Mouse (Mus musculus) intestine, postnatal 0 days (tissue): ENCODE results near the gene Fam168b. TPM values are rescaled to one million over a fixed set of nuclear protein-coding genes. Genes with fewer than 3 reads are reported as not detected.

ENCODE experiments used
- ATAC-seq: fragments of 200-750 bp; cut with Nextera tagmentation; 2 replicates; pipeline ENCODE4 v1.8.0; 2017; ENCODE audit warnings: mild to moderate bottlenecking, moderate TSS enrichment, moderate library complexity
- H3K27ac ChIP-seq: fragments of 300-500 bp; sonication (generic); 2 replicates; pipeline ENCODE4 v1.5.1; 2014; ENCODE audit warnings: mild to moderate bottlenecking, low read depth, low read length, moderate library complexity
- H3K27me3 ChIP-seq: fragments of 300-500 bp; sonication (generic); replicated peaks from 2 replicates; pipeline ENCODE4 v1.6.1; 2014; ENCODE audit warnings: low read length, mixed read lengths; ENCODE audit not compliant: control insufficient read depth, insufficient read depth
- H3K36me3 ChIP-seq: fragments of 300-500 bp; sonication (generic); 2 replicates; pipeline ENCODE4 v1.6.1; 2014; ENCODE audit warnings: mild to moderate bottlenecking, moderate library complexity; ENCODE audit not compliant: control insufficient read depth, insufficient read depth
- H3K4me1 ChIP-seq: fragments of 300-500 bp; sonication (generic); replicated peaks from 2 replicates; pipeline ENCODE4 v1.6.1; 2014; ENCODE audit warnings: antibody characterized with exemption, low read length, mixed read lengths; ENCODE audit not compliant: control insufficient read depth, insufficient read depth
- H3K4me2 ChIP-seq: fragments of 300-500 bp; sonication (generic); replicated peaks from 2 replicates; pipeline ENCODE4 v1.6.1; 2014; ENCODE audit warnings: low read depth, mild to moderate bottlenecking, moderate library complexity
- H3K4me3 ChIP-seq: fragments of 300-500 bp; sonication (generic); 2 replicates; pipeline ENCODE4 v1.5.1; 2014; ENCODE audit warnings: low read depth, low read length
- H3K9ac ChIP-seq: fragments of 300-500 bp; sonication (generic); 2 replicates; pipeline ENCODE4 v1.6.1; 2014; ENCODE audit warnings: mild to moderate bottlenecking, low read depth, low read length
- H3K9me3 ChIP-seq: fragments of 300-500 bp; sonication (generic); 2 replicates; pipeline ENCODE4 v1.6.1; 2016; ENCODE audit warnings: mixed run types; ENCODE audit not compliant: control insufficient read depth
- CTCF ChIP-seq: sonication (generic); IDR thresholded peaks from 2 replicates; pipeline ENCODE4 v1.5.1; 2016; ENCODE audit warnings: low read depth, mild to moderate bottlenecking, control low read depth, antibody characterized with exemption, moderate library complexity
- WGBS: fragments of 180-500 bp; shearing (Covaris S2); extraction: QIAGEN DNeasy Blood & Tissue Kit; methylation state at CpG from one replicate; pipeline ENCODE4 v1.1.7; 2014; 5-methylcytosine and 5-hydroxymethylcytosine counted together
- polyA plus RNA-seq: library from polyadenylated mRNA; unstranded; fragments of >200 nt; fragmentation: Nextera tagmentation; extraction: Ambion mirVana; gene quantifications from 2 replicates; pipeline ENCODE4 v1.2.1, GENCODE M21; 2015

Fam168b gene
- polyA plus RNA-seq, 1 experiment from 2014 or later = 22.4 TPM

DNA sequence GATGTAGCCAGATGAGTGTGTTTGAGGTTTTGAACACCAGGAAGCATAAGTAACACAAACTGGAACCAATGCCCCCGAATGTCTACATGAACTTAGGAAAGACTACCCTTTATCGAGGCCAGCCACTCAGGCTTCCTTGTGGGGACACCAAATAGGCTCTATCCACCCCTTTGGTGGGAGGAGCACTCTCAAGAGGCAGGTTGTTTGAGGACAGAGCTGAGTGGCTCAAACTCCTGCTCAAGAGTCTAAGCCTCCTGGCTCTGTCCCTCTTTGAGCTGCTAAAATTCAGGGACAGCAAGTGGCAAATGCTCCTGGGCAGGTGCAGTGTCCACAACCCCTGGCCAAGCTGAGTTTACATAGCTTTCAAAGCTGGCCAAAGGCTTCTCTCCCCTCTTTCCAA lies 8.0 kb downstream of the Fam168b start:
- ATAC-seq = no peak
- no peak for TF ChIP-seq CTCF
- no peak overlapping the region for H3K9ac ChIP-seq
- no peaks in the 10 kb centered on the region for H3K27me3 ChIP-seq
- no peak overlapping the region for H3K4me2 ChIP-seq
- H3K27ac ChIP-seq = no peak overlapping the region
- no peak overlapping the region for H3K4me3 ChIP-seq
- 0 out of 2 replicates have a peak, but pooled peaks cover 6% of the 10 kb centered on the region for H3K4me1 ChIP-seq
- WGBS = 86% methylated on average over 2 of the region's 2 CpGs
- H3K9me3 ChIP-seq = no peaks in the 10 kb centered on the region
- peaks cover 19% of the 10 kb centered on the region; the same call in 1 of the 2 replicates for H3K36me3 ChIP-seq

DNA sequence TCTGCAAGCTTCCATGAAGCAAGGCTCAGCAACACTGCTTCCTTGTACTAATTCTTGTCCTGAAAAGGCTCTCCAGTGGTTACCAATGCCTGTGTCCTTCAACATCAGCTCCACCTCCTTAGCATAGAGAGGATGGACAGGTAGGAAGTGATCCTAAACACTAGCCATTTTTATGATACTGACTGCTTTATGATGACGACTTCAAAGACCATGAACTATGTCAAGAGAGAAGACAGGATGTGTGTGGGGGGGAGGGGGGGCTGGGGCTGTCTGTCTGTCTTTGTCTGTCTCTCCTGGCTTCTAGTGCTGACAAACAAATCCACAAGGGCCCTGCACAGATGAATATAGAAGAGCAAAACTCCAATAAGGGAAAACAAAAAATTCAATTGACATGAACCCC lies 11.5 kb downstream of the Fam168b start:
- Histone ChIP-seq H3K4me2 (no peak overlapping the region), H3K36me3 (peaks cover 20% of the 10 kb centered on the region), H3K27ac (peak overlapping the region; percentile 51), H3K4me3 (no peak overlapping the region), H3K27me3 (no peaks in the 10 kb centered on the region), H3K9ac (no peak overlapping the region), H3K4me1 (0 out of 2 replicates have a peak, but pooled peaks cover 6% of the 10 kb centered on the region), H3K9me3 (no peaks in the 10 kb centered on the region)
- no peak for ATAC-seq
- WGBS = 19% methylated on average over 1 of the region's 1 CpGs
- TF ChIP-seq CTCF = no peak

DNA sequence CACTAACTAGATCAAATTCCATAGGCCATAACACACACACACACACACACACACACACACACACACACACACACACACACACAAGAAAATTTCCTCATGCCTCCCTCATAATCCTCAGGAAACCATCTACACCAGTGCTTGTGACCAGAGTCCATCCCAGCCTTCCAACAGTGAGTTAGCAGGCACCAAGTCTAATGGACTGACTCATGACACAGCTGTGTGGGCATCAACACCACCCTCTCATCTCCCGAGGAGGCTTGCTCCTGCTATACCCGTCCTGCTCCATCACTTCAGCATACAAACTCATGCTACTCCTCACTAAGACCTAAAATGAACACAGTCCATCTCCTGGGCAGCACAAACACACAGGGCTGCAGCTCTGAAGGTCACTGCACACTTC lies 11.9 kb downstream of the Fam168b start:
- Histone ChIP-seq H3K9me3 (no peaks in the 10 kb centered on the region), H3K4me1 (0 out of 2 replicates have a peak, but pooled peaks cover 6% of the 10 kb centered on the region), H3K4me2 (no peak overlapping the region), H3K27me3 (no peaks in the 10 kb centered on the region), H3K9ac (no peak overlapping the region), H3K36me3 (peaks cover 18% of the 10 kb centered on the region), H3K4me3 (no peak overlapping the region), H3K27ac (peak overlapping the region; percentile 54)
- TF ChIP-seq CTCF = no peak
- WGBS = 62% methylated on average over 2 of the region's 2 CpGs
- ATAC-seq = peak; percentile 74

- TF ChIP-seq CTCF = no peak
- no peaks in the 10 kb centered on the region for H3K27me3 ChIP-seq
- peak; percentile 72 for ATAC-seq
- H3K27ac ChIP-seq = peak overlapping the region; percentile 35; the same call in 1 of the 2 replicates
- H3K9me3 ChIP-seq = no peaks in the 10 kb centered on the region
- H3K36me3 ChIP-seq = peaks cover 23% of the 10 kb centered on the region
- 74% methylated on average over 5 of the region's 5 CpGs for WGBS
- H3K4me2 ChIP-seq = no peak overlapping the region
- H3K4me1 ChIP-seq = 0 out of 2 replicates have a peak, but pooled peaks cover 6% of the 10 kb centered on the region
- no peak overlapping the region for H3K4me3 ChIP-seq
- H3K9ac ChIP-seq = no peak overlapping the region
Measured at GRCm38 (mm10) chr1:34828528-34829294, 14.2 kb downstream of the Fam168b start.

DNA sequence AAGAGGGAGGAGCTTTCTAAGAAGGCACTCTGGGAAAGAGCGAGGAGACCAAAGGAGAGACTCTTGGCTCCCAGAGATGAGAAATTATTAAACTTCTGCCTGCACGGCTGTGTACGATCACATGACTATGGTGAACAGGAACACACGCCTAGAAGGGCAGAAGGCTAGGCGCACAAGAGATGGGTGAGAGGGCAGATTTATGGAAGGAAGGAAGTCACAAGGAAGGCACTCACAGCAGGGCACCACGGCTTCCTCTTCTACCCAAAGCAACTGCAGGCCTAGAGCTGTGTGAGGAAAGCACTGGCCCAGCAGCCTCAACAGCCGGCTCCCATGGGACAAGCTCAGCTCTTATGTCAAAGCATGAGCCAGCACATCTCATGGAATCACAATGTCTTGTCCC lies 15.0 kb downstream of the Fam168b start:
- ATAC-seq = peak; percentile 24; the same call in 1 of the 2 replicates
- no peaks in the 10 kb centered on the region for H3K9me3 ChIP-seq
- H3K4me3 ChIP-seq = no peak overlapping the region
- no peak for TF ChIP-seq CTCF
- no peaks in the 10 kb centered on the region for H3K27me3 ChIP-seq
- H3K9ac ChIP-seq = no peak overlapping the region
- H3K27ac ChIP-seq = no peak overlapping the region
- no peak overlapping the region for H3K4me2 ChIP-seq
- 0 out of 2 replicates have a peak, but pooled peaks cover 6% of the 10 kb centered on the region for H3K4me1 ChIP-seq
- 46% methylated on average over 7 of the region's 7 CpGs for WGBS
- H3K36me3 ChIP-seq = peaks cover 25% of the 10 kb centered on the region

DNA sequence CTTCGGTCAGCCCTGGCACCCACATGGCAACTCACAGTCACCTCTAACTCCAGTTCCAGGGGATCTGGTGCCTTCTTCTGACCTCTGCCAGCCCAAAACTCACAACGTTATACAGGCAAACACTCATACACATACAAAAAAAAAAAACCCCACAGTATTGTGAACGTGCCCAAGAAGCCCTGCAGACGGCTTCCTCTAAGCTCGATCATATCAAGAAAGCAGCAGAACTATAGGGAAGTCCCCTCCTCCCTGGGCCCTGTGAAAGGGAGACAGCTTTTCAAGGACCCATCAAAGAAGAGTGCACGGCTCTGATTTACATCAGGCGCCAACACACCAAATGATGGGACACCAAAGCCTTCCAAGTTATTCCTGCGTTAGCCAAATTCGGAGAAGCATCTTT lies 17.0 kb downstream of the Fam168b start:
- Histone ChIP-seq H3K4me1 (0 out of 2 replicates have a peak, but pooled peaks cover 6% of the 10 kb centered on the region), H3K4me2 (no peak overlapping the region), H3K4me3 (no peak overlapping the region), H3K9me3 (no peaks in the 10 kb centered on the region), H3K27me3 (no peaks in the 10 kb centered on the region), H3K27ac (no peak overlapping the region), H3K36me3 (peaks cover 33% of the 10 kb centered on the region), H3K9ac (no peak overlapping the region)
- WGBS = 88% methylated on average over 9 of the region's 9 CpGs
- TF ChIP-seq CTCF = no peak
- ATAC-seq = no peak
